Mouse (Mus musculus) CH12.LX (cell line): Measurements from ENCODE around the gene Iqsec3. TPM values are rescaled to one million over a fixed set of nuclear protein-coding genes. Genes with fewer than 3 reads are reported as not detected.

Source experiments
- DNase-seq: peaks from one replicate; pipeline ENCODE4 v3.0.0-alpha.2; 2013; ENCODE audit errors: extremely low read depth
- H3K27ac ChIP-seq: 2 replicates; pipeline ENCODE4 v1.5.1; 2012; ENCODE audit warnings: low read depth, mild to moderate bottlenecking, control low read depth, moderate library complexity; ENCODE audit not compliant: insufficient read depth
- H3K27me3 ChIP-seq: replicated peaks from 2 replicates; pipeline ENCODE3; 2012; ENCODE audit warnings: inconsistent platforms
- H3K36me3 ChIP-seq, 2 experiments: replicated peaks in 1 of 2; 2 replicates each; pipeline versions ENCODE3 to v1.6.1; 2012; ENCODE audit warnings: inconsistent platforms in 1 of 2, low read length in 1 of 2, mild to moderate bottlenecking in 1 of 2, mixed read lengths in 1 of 2, moderate library complexity in 1 of 2; ENCODE audit not compliant: control insufficient read depth in 1 of 2, insufficient read depth in 1 of 2
- H3K4me1 ChIP-seq, 2 experiments: 2 replicates each; pipeline ENCODE4 v1.6.1; 2012; ENCODE audit warnings: inconsistent platforms in 1 of 2, moderate library complexity in 1 of 2; ENCODE audit not compliant: insufficient read depth in 2 of 2, control insufficient read depth in 1 of 2
- H3K4me2 ChIP-seq: 2 replicates; pipeline ENCODE4 v1.6.1; 2012; ENCODE audit warnings: low read depth, mild to moderate bottlenecking, control low read depth; ENCODE audit not compliant: poor library complexity, insufficient read depth, severe bottlenecking
- H3K4me3 ChIP-seq, 3 experiments: fragments of 150-350 bp in 1 of 3; sonication (generic) in 1 of 3; replicated peaks in 1 of 3; 2 replicates each; pipeline versions ENCODE3 to v1.5.1; 2011 to 2012; ENCODE audit warnings: low read depth in 2 of 3, low read length in 2 of 3, mild to moderate bottlenecking in 2 of 3, moderate library complexity in 2 of 3, control low read depth in 1 of 3, improper control_type of control experiment in 1 of 3, inconsistent platforms in 1 of 3, mixed read lengths in 1 of 3; ENCODE audit not compliant: poor library complexity in 1 of 3
- H3K79me2 ChIP-seq: replicated peaks from 2 replicates; pipeline ENCODE4 v1.6.1; 2012; ENCODE audit warnings: mild to moderate bottlenecking, moderate library complexity; ENCODE audit not compliant: control insufficient read depth, poor library complexity, insufficient read depth, severe bottlenecking; ENCODE audit errors: extremely low read depth
- H3K9ac ChIP-seq: 2 replicates; pipeline ENCODE4 v1.6.1; 2012; ENCODE audit warnings: low read depth, mild to moderate bottlenecking, control low read depth, moderate library complexity; ENCODE audit not compliant: insufficient read depth
- H3K9me3 ChIP-seq: replicated peaks from 2 replicates; pipeline ENCODE3; 2012; ENCODE audit warnings: low read length, inconsistent platforms, mixed read lengths
- CHD1 ChIP-seq: IDR thresholded peaks from 2 replicates; pipeline ENCODE4 v1.6.1; 2012; ENCODE audit warnings: low read depth, low read length, improper control_type of control experiment, inconsistent platforms
- E2F4 ChIP-seq: IDR thresholded peaks from 2 replicates; pipeline ENCODE4 v1.6.1; 2011; ENCODE audit warnings: low read depth, low read length, improper control_type of control experiment; ENCODE audit not compliant: insufficient replicate concordance
- ELF1 ChIP-seq: IDR thresholded peaks from 2 replicates; pipeline ENCODE4 v1.6.1; 2014; ENCODE audit warnings: low read depth, mild to moderate bottlenecking, inconsistent platforms, low read length, improper control_type of control experiment
- GABPA ChIP-seq: IDR thresholded peaks from 2 replicates; pipeline ENCODE4 v1.6.1; 2012; ENCODE audit warnings: low read depth, low read length, improper control_type of control experiment, inconsistent platforms; ENCODE audit not compliant: insufficient replicate concordance
- IRF4 ChIP-seq: IDR thresholded peaks from 2 replicates; pipeline ENCODE4 v1.6.1; 2014; ENCODE audit warnings: low read depth, mild to moderate bottlenecking, inconsistent platforms, low read length, improper control_type of control experiment
- JUN ChIP-seq: IDR thresholded peaks from 2 replicates; pipeline ENCODE4 v1.6.1; 2011; ENCODE audit warnings: low read depth, mild to moderate bottlenecking, low read length, improper control_type of control experiment, moderate library complexity; ENCODE audit not compliant: insufficient read depth
- JUND ChIP-seq: conservative IDR thresholded peaks from 2 replicates; pipeline ENCODE4 v1.6.1; 2011; ENCODE audit warnings: low read depth, low read length, improper control_type of control experiment
- MAFK ChIP-seq: IDR thresholded peaks from 2 replicates; pipeline ENCODE4 v1.6.1; 2011; ENCODE audit warnings: low read length, improper control_type of control experiment; ENCODE audit not compliant: insufficient replicate concordance
- MEF2A ChIP-seq: IDR thresholded peaks from 2 replicates; pipeline ENCODE4 v1.6.1; 2014; ENCODE audit warnings: low read depth, mild to moderate bottlenecking, inconsistent platforms, low read length, improper control_type of control experiment, borderline replicate concordance
- MXI1 ChIP-seq: IDR thresholded peaks from 2 replicates; pipeline ENCODE4 v1.6.1; 2011; ENCODE audit warnings: mild to moderate bottlenecking, low read depth, low read length, improper control_type of control experiment
- NELFE ChIP-seq: IDR thresholded peaks from 2 replicates; pipeline ENCODE4 v1.6.1; 2011; ENCODE audit warnings: low read depth, low read length, improper control_type of control experiment
- PAX5 ChIP-seq: IDR thresholded peaks from 2 replicates; pipeline ENCODE4 v1.6.1; 2012; ENCODE audit warnings: low read length, inconsistent platforms, mixed read lengths
- POLR2AphosphoS2 ChIP-seq: IDR thresholded peaks from 2 replicates; pipeline ENCODE4 v1.6.1; 2011; ENCODE audit warnings: low read depth, low read length, improper control_type of control experiment
- RAD21 ChIP-seq: IDR thresholded peaks from 2 replicates; pipeline ENCODE4 v1.6.1; 2011; ENCODE audit warnings: low read depth, mild to moderate bottlenecking, low read length, improper control_type of control experiment, moderate library complexity
- SIN3A ChIP-seq: IDR thresholded peaks from 2 replicates; pipeline ENCODE4 v1.6.1; 2012; ENCODE audit warnings: low read length, improper control_type of control experiment, inconsistent platforms
- TBP ChIP-seq: conservative IDR thresholded peaks from 2 replicates; pipeline ENCODE4 v1.6.1; 2011; ENCODE audit warnings: low read depth, low read length, improper control_type of control experiment
- TCF12 ChIP-seq: IDR thresholded peaks from 2 replicates; pipeline ENCODE4 v1.6.1; 2014; ENCODE audit warnings: low read depth, mild to moderate bottlenecking, inconsistent platforms, low read length, improper control_type of control experiment
- USF1 ChIP-seq: IDR thresholded peaks from 2 replicates; pipeline ENCODE4 v1.6.1; 2014; ENCODE audit warnings: low read depth, mild to moderate bottlenecking, inconsistent platforms, low read length, improper control_type of control experiment
- USF2 ChIP-seq: conservative IDR thresholded peaks from 2 replicates; pipeline ENCODE4 v1.6.1; 2011; ENCODE audit warnings: low read depth, low read length, improper control_type of control experiment
- ZMIZ1 ChIP-seq: IDR thresholded peaks from 2 replicates; pipeline ENCODE4 v1.6.1; 2012; ENCODE audit warnings: low read depth, mild to moderate bottlenecking, inconsistent platforms, low read length, improper control_type of control experiment
- dilution Hi-C: fragments of 300-500 bp; cut with MboI; formaldehyde crosslinking; loops from 2 replicates; pipeline ENCODE4 v1.14.3; 2020; ENCODE audit warnings: low sequenced_read_pairs; ENCODE audit not compliant: extremely low pct_unique_long_range_greater_than_20kb, extremely low pct_ligation_motif_present
- in situ Hi-C: fragments of 300-500 bp; cut with MboI; formaldehyde crosslinking; loops from 3 replicates; pipeline ENCODE4 v1.14.3; 2019; ENCODE audit warnings: low sequenced_read_pairs, low pct_ligation_motif_present, low pct_unique_long_range_greater_than_20kb, mixed read lengths
- polyA plus RNA-seq: library from polyadenylated mRNA; unstranded; fragments of >175 nt; gene quantifications from 2 replicates; pipeline ENCODE4 v1.2.1, GENCODE M21; 2012; ENCODE audit warnings: low read depth; ENCODE audit not compliant: insufficient read length
- total RNA-seq, 2 experiments: library from RNA; depleted of rRNA; stranded (reverse); fragments of 300-350 nt in 1 of 2; fragments of >200 nt in 1 of 2; gene quantifications; 2 replicates each; pipeline ENCODE4 v1.2.3; 2012 to 2014

Gene Iqsec3
- total and polyA plus RNA-seq, 3 experiments, result not detected

- Histone ChIP-seq H3K9ac (no peak overlapping the region), H3K4me2 (no peak overlapping the region), H3K27ac (no peak overlapping the region), H3K36me3 (no peaks in the 10 kb centered on the region), H3K9me3 (no peaks in the 10 kb centered on the region), H3K27me3 (peaks cover 84% of the 10 kb centered on the region), H3K4me1 (peaks cover 0 to 5% of the 10 kb centered on the region in 2 experiments; a peak in 1 of 4 replicates), H3K4me3 (no peak overlapping the region), H3K79me2 (no peaks in the 10 kb centered on the region)
- DNase-seq, result no peak
- dilution Hi-C loops (no loop called here), in situ Hi-C loops (no loop called here)
- TF ChIP-seq E2F4 (no peak), ELF1 (no peak), RAD21 (no peak), CHD1 (no peak), JUN (no peak), TBP (no peak), PAX5 (no peak), USF1 (no peak), TCF12 (no peak), ZMIZ1 (no peak)
Measured at GRCm38 (mm10) chr6:121462628-121463340, 10.7 kb downstream of the Iqsec3 start.

DNA sequence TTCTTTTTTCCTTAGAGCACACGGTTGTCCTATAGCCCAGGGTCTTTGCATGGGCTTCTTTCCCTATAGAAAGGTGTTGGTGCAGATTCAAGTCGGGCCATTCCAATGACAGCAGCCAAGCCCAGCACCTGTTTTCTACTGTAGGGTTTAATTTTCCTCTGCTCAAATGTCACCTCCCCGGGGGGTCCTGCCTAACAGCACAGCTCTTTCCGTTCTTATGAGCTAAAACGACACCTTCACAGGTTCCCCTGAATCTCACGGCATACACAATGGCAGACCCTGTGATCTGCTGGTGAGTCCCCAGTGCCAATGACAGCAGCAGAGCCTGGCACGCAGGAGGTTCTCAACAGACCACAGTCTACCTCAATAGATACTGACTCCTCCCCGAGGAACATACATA, 16.1 kb downstream of the Iqsec3 start:
- Histone ChIP-seq H3K4me2 (no peak overlapping the region), H3K9me3 (no peaks in the 10 kb centered on the region), H3K4me1 (no peaks in the 10 kb centered on the region), H3K4me3 (no peak overlapping the region)
- dilution Hi-C loops, result no loop called here
- TF ChIP-seq MXI1 (no peak), MAFK (no peak), NELFE (no peak), JUND (no peak)
- TF ChIP-seq, all 38 proteins: peak for 0
- in situ Hi-C loops, result no loop called here
- no peak for DNase-seq
- Histone ChIP-seq H3K79me2 (no peaks in the 10 kb centered on the region), H3K27me3 (peaks cover 89% of the 10 kb centered on the region), H3K36me3 (no peaks in the 10 kb centered on the region), H3K27ac (no peak overlapping the region), H3K9ac (no peak overlapping the region)

GRCm38 (mm10) chr6:121456651-121457050, 16.8 kb downstream of the Iqsec3 start:
- dilution Hi-C loops (no loop called here), in situ Hi-C loops (no loop called here)
- Histone ChIP-seq H3K4me3 (no peak overlapping the region), H3K27ac (no peak overlapping the region), H3K9ac (no peak overlapping the region), H3K4me2 (no peak overlapping the region), H3K27me3 (peaks cover 87% of the 10 kb centered on the region), H3K4me1 (no peaks in the 10 kb centered on the region), H3K79me2 (no peaks in the 10 kb centered on the region)
- TF ChIP-seq IRF4, result no peak
- TF ChIP-seq POLR2AphosphoS2, result no peak
- no peak for TF ChIP-seq RAD21
- no peak for TF ChIP-seq SIN3A
- TF ChIP-seq USF2, result no peak
- no peak for TF ChIP-seq JUND
- no peak for TF ChIP-seq MEF2A
- TF ChIP-seq TBP, result no peak
- TF ChIP-seq GABPA, result no peak
- TF ChIP-seq, all 38 proteins: peak for 0
- DNase-seq, result no peak
- H3K36me3 ChIP-seq, result no peaks in the 10 kb centered on the region
- H3K9me3 ChIP-seq, result no peaks in the 10 kb centered on the region
